Mouse (Mus musculus): Measurements from ENCODE around the gene Rplp2. TPM values are rescaled to one million over a fixed set of nuclear protein-coding genes. Genes with fewer than 3 reads are reported as not detected.

Gene Rplp2
- polyA plus RNA-seq, 1 experiment from 2014 or later, result 1,709 TPM

DNA sequence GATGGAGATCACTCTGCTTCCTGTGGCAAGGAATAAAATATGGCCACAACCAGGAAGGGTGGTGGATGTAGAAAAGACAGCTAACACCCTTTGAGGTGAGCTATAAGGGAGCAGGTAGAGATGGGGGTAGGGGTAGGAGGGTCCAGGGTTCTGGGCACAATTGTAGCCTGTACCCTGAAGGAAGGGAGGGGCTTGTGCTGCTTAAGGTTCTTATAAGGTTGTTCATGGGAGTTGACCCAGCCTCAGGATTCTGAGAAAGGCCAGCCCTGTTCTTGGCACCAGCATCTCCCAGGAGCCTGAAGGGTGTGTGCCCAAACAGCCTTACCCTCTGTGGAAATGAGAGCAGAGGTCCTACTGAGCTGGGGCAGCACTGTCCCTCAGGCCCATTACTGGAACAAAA lies 4.8 kb downstream of the Rplp2 start:
- H3K27me3 ChIP-seq (replicated peaks; ENCODE audit: control insufficient read depth, insufficient read depth, low read length), result no peaks in the 10 kb centered on the region
- peaks cover 38% of the 10 kb centered on the region for H3K36me3 ChIP-seq (ENCODE audit: control insufficient read depth, insufficient read depth, low read length)
- H3K4me3 ChIP-seq (ENCODE audit: low read depth, low read length), result no peak overlapping the region
- no peak for DNase-seq (ENCODE audit: low spot score)
- no peaks in the 10 kb centered on the region for H3K9me3 ChIP-seq (ENCODE audit: control insufficient read depth, low read length)
- peaks cover 15% of the 10 kb centered on the region for H3K4me1 ChIP-seq (replicated peaks; ENCODE audit: control insufficient read depth, insufficient read depth, low read length)
- no peak overlapping the region for H3K27ac ChIP-seq (ENCODE audit: low read depth)
- H3K9ac ChIP-seq (ENCODE audit: low read length), result no peak overlapping the region
- no peak for ATAC-seq (replicated peaks; ENCODE audit: low FRiP score, low TSS enrichment, low read depth)
- H3K4me2 ChIP-seq (ENCODE audit: low read length), result no peak overlapping the region

DNA sequence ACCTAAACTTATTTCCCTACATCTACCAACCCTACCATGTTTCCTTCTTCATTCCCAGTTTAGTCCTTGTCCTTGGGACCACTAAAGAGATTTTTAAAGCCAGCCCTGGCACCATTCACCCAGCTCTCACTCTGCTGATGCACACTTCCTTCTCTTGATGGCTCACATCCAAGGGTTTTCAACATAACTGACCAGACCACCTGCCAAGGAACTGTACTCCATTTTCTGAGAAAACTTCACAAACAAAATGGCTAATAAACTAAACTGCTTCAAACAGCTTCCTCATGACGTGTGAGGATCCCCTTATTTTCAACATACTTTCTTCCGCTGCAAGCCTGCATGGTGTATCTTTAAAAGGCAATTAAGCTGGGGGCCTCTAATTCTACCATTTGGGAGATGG lies 6.5 kb downstream of the Rplp2 start:
- Histone ChIP-seq H3K9me3 (ENCODE audit: control insufficient read depth, low read length) (no peaks in the 10 kb centered on the region), H3K4me2 (ENCODE audit: low read length) (no peak overlapping the region), H3K27ac (ENCODE audit: low read depth) (no peak overlapping the region), H3K27me3 (replicated peaks; ENCODE audit: control insufficient read depth, insufficient read depth, low read length) (no peaks in the 10 kb centered on the region), H3K9ac (ENCODE audit: low read length) (no peak overlapping the region), H3K4me3 (ENCODE audit: low read depth, low read length) (no peak overlapping the region), H3K4me1 (replicated peaks; ENCODE audit: control insufficient read depth, insufficient read depth, low read length) (peaks cover 9% of the 10 kb centered on the region), H3K36me3 (ENCODE audit: control insufficient read depth, insufficient read depth, low read length) (peaks cover 34% of the 10 kb centered on the region)
- no peak for DNase-seq (ENCODE audit: low spot score)
- ATAC-seq (replicated peaks; ENCODE audit: low FRiP score, low TSS enrichment, low read depth), result no peak
- 66% methylated on average over 2 of the region's 2 CpGs for WGBS

DNA sequence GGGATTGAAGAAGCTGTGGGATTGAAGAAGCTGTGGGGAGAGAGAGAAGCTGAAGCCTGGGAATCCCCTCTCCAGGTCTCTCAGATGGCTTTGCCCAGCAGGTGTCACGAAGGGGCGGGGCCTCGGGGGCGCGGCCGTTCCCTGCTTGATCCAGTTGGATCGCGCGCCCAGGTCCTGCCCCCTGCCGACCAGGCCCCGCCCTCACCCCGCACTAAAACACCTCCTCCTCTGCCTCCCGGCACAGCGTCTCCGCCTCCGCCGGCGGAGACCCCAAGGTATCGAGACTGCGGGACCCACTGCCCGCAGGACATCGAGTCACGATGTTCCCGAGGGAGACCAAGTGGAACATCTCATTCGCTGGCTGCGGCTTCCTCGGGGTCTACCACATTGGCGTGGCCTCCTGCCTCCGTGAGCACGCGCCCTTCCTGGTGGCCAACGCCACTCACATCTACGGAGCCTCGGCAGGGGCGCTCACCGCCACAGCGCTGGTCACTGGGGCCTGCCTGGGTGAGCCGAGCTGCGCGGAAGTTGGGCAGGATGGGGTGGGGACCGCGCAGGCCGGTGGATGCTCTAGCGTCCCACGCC lies 7.9 kb downstream of the Rplp2 start, which contains the start of gene Pnpla2:
Pnpla2 (plus strand) TSS at position 232 of the 585 bp plus-strand sequence.
- Histone ChIP-seq H3K27ac (ENCODE audit: low read depth) (peak within 1 kb of the TSS; percentile 36; the same call in 1 of the 2 replicates), H3K9ac (ENCODE audit: low read length) (peak within 1 kb of the TSS; percentile 48), H3K4me3 (ENCODE audit: low read depth, low read length) (peak within 1 kb of the TSS; percentile 51), H3K36me3 (ENCODE audit: control insufficient read depth, insufficient read depth, low read length) (peaks cover 26% of the 10 kb centered on the region), H3K4me1 (replicated peaks; ENCODE audit: control insufficient read depth, insufficient read depth, low read length) (0 out of 2 replicates have a peak, but pooled peaks cover 4% of the 10 kb centered on the region), H3K27me3 (replicated peaks; ENCODE audit: control insufficient read depth, insufficient read depth, low read length) (peaks cover 6% of the 10 kb centered on the region; the same call in 1 of the 2 replicates), H3K9me3 (ENCODE audit: control insufficient read depth, low read length) (no peaks in the 10 kb centered on the region), H3K4me2 (ENCODE audit: low read length) (peak within 1 kb of the TSS; percentile 64)
- DNase-seq (ENCODE audit: low spot score) (peak; percentile 95), ATAC-seq (replicated peaks; ENCODE audit: low FRiP score, low TSS enrichment, low read depth) (peak; percentile 82)
- under 1% methylated on average over 42 of the region's 45 CpGs for WGBS

DNA sequence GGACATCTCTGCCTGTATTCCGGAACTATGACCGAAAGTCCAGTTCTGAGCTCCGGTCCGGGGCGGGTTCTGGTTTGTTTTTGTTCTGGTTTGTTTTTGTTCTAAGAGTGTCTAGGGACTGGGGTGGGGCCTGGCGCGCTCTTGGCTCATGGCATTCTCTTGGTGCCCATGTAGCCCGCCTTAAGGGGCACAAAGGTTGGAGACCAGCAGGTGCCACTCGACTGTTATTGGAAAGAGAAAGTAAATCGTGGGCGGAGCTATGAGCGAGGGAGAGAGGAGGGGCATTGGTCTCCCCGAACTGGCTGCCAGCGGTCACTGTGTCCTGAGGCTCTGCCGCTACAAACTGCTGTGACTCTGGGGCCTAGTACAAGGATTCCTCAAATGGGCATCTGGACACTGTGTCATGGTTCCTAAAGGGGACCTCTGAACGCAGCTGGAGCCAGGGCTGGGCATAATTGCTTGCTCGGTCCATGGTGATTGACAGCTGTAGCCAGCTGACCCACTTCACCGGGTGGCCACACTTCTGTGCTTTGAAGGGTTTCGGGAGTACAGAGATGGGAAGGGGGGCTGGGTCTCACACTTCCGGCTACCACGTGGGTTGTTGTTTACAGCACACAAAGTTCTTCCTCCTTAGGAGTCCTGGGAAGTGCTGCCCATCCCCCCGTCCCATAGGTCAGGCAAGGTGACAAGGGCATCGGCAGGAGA lies 8.6 kb downstream of the Rplp2 start:
- peak overlapping the region; percentile 64 for H3K4me2 ChIP-seq (ENCODE audit: low read length)
- H3K36me3 ChIP-seq (ENCODE audit: control insufficient read depth, insufficient read depth, low read length), result peaks cover 19% of the 10 kb centered on the region
- peak; percentile 85 for DNase-seq (ENCODE audit: low spot score)
- H3K4me1 ChIP-seq (replicated peaks; ENCODE audit: control insufficient read depth, insufficient read depth, low read length), result 0 out of 2 replicates have a peak, but pooled peaks cover 4% of the 10 kb centered on the region
- H3K4me3 ChIP-seq (ENCODE audit: low read depth, low read length), result peak overlapping the region; percentile 51
- peak overlapping the region; percentile 36; the same call in 1 of the 2 replicates for H3K27ac ChIP-seq (ENCODE audit: low read depth)
- peaks cover 13% of the 10 kb centered on the region for H3K27me3 ChIP-seq (replicated peaks; ENCODE audit: control insufficient read depth, insufficient read depth, low read length)
- H3K9ac ChIP-seq (ENCODE audit: low read length), result peak overlapping the region; percentile 48
- peak; percentile 29; the same call in 1 of the 2 replicates for ATAC-seq (replicated peaks; ENCODE audit: low FRiP score, low TSS enrichment, low read depth)
- WGBS, result under 1% methylated on average over 23 of the region's 23 CpGs
- no peaks in the 10 kb centered on the region for H3K9me3 ChIP-seq (ENCODE audit: control insufficient read depth, low read length)

DNA sequence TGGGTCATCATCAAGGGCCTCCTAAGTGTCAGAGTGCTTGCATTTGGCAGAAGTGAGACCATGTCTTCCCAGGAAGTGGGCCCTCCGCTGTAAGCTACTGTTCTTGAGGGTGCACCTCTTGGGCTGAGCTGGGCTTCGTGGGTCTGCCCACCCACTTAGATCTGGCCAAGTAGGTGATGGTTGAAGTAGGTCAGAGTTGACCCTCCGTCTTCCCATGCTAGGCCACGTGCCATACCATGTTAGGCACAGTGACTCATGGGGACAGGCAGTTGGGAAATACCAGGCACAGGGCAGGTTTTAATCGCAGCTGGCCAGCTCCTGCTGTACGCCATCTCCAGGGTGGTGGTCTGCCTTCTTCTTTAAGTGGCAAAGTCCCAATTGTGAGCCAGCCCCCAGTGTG lies 9.6 kb downstream of the Rplp2 start:
- no peak overlapping the region for H3K9ac ChIP-seq (ENCODE audit: low read length)
- no peak overlapping the region for H3K4me2 ChIP-seq (ENCODE audit: low read length)
- peaks cover 23% of the 10 kb centered on the region for H3K27me3 ChIP-seq (replicated peaks; ENCODE audit: control insufficient read depth, insufficient read depth, low read length)
- WGBS, result 85% methylated on average over 6 of the region's 6 CpGs
- ATAC-seq (replicated peaks; ENCODE audit: low FRiP score, low TSS enrichment, low read depth) (no peak), DNase-seq (ENCODE audit: low spot score) (no peak)
- H3K36me3 ChIP-seq (ENCODE audit: control insufficient read depth, insufficient read depth, low read length), result peaks cover 9% of the 10 kb centered on the region; the same call in 1 of the 2 replicates
- H3K27ac ChIP-seq (ENCODE audit: low read depth), result no peak overlapping the region
- no peak overlapping the region for H3K4me3 ChIP-seq (ENCODE audit: low read depth, low read length)
- H3K9me3 ChIP-seq (ENCODE audit: control insufficient read depth, low read length), result no peaks in the 10 kb centered on the region
- H3K4me1 ChIP-seq (replicated peaks; ENCODE audit: control insufficient read depth, insufficient read depth, low read length), result 0 out of 2 replicates have a peak, but pooled peaks cover 4% of the 10 kb centered on the region

DNA sequence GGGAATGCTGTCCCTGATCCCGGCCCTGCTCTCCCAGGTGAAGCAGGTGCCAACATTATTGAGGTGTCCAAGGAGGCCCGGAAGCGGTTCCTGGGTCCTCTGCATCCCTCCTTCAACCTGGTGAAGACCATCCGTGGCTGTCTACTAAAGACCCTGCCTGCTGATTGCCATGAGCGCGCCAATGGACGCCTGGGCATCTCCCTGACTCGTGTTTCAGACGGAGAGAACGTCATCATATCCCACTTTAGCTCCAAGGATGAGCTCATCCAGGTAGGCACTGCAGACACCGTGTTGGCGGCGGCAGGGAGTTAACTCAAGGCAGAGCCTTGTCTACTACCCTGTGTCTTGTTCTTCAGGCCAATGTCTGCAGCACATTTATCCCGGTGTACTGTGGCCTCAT lies 10.1 kb downstream of the Rplp2 start:
- Histone ChIP-seq H3K9me3 (ENCODE audit: control insufficient read depth, low read length) (no peaks in the 10 kb centered on the region), H3K4me3 (ENCODE audit: low read depth, low read length) (no peak overlapping the region), H3K27ac (ENCODE audit: low read depth) (no peak overlapping the region), H3K4me1 (replicated peaks; ENCODE audit: control insufficient read depth, insufficient read depth, low read length) (peaks cover 7% of the 10 kb centered on the region; the same call in 1 of the 2 replicates), H3K36me3 (ENCODE audit: control insufficient read depth, insufficient read depth, low read length) (peaks cover 4% of the 10 kb centered on the region; the same call in 1 of the 2 replicates), H3K9ac (ENCODE audit: low read length) (no peak overlapping the region), H3K4me2 (ENCODE audit: low read length) (no peak overlapping the region), H3K27me3 (replicated peaks; ENCODE audit: control insufficient read depth, insufficient read depth, low read length) (peaks cover 28% of the 10 kb centered on the region)
- WGBS, result 92% methylated on average over 14 of the region's 14 CpGs
- ATAC-seq (replicated peaks; ENCODE audit: low FRiP score, low TSS enrichment, low read depth) (no peak), DNase-seq (ENCODE audit: low spot score) (no peak)

DNA sequence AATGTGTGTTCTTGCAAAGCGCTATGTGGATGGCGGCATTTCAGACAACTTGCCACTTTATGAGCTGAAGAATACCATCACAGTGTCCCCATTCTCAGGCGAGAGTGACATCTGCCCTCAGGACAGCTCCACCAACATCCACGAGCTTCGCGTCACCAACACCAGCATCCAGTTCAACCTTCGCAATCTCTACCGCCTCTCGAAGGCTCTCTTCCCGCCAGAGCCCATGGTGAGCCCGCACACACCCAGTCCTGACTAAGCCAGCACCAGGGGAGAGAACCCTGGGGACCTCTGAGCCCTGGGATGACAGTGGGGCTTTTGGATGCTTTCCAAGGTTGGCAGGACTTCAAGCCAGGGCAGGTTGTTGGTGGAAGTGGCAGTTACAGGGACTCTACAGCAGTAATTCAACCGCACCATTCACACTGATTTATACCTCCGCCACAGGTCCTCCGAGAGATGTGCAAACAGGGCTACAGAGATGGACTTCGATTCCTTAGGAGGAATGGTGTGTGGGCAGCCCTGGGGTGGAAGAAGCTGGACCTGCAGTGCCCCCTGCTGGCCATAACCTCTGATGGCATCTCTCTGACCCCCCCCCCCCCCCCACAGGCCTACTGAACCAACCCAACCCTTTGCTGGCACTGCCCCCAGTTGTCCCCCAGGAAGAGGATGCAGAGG lies 11.0 kb downstream of the Rplp2 start:
- 77% methylated on average over 15 of the region's 15 CpGs for WGBS
- no peak overlapping the region for H3K4me3 ChIP-seq (ENCODE audit: low read depth, low read length)
- H3K27me3 ChIP-seq (replicated peaks; ENCODE audit: control insufficient read depth, insufficient read depth, low read length), result peaks cover 37% of the 10 kb centered on the region

DNA sequence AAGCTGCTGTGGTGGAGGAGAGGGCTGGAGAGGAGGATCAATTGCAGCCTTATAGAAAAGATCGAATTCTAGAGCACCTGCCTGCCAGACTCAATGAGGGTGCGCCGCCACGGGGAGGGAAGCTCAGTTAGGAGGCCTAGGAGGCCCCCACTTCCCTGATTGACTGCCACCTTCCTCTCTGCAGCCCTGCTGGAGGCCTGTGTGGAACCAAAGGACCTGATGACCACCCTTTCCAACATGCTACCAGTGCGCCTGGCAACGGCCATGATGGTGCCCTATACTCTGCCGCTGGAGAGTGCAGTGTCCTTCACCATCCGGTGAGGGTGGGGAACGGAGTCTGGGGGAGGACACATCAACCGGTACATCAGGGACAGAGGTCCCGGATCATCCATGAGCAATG lies 11.5 kb downstream of the Rplp2 start:
- Histone ChIP-seq H3K27me3 (replicated peaks; ENCODE audit: control insufficient read depth, insufficient read depth, low read length) (peaks cover 42% of the 10 kb centered on the region), H3K9ac (ENCODE audit: low read length) (no peak overlapping the region), H3K9me3 (ENCODE audit: control insufficient read depth, low read length) (no peaks in the 10 kb centered on the region), H3K4me3 (ENCODE audit: low read depth, low read length) (no peak overlapping the region), H3K36me3 (ENCODE audit: control insufficient read depth, insufficient read depth, low read length) (0 out of 2 replicates have a peak, but pooled peaks cover 3% of the 10 kb centered on the region), H3K4me2 (ENCODE audit: low read length) (no peak overlapping the region), H3K27ac (ENCODE audit: low read depth) (no peak overlapping the region), H3K4me1 (replicated peaks; ENCODE audit: control insufficient read depth, insufficient read depth, low read length) (peaks cover 7% of the 10 kb centered on the region; the same call in 1 of the 2 replicates)
- ATAC-seq (replicated peaks; ENCODE audit: low FRiP score, low TSS enrichment, low read depth) (no peak), DNase-seq (ENCODE audit: low spot score) (no peak)
- 91% methylated on average over 11 of the region's 11 CpGs for WGBS

More for the DNA sequence above, 11.0 kb downstream of the Rplp2 start:
- H3K9ac ChIP-seq (ENCODE audit: low read length), result no peak overlapping the region
- no peak for ATAC-seq (replicated peaks; ENCODE audit: low FRiP score, low TSS enrichment, low read depth)
- peaks cover 7% of the 10 kb centered on the region; the same call in 1 of the 2 replicates for H3K4me1 ChIP-seq (replicated peaks; ENCODE audit: control insufficient read depth, insufficient read depth, low read length)
- H3K36me3 ChIP-seq (ENCODE audit: control insufficient read depth, insufficient read depth, low read length), result 0 out of 2 replicates have a peak, but pooled peaks cover 3% of the 10 kb centered on the region
- H3K27ac ChIP-seq (ENCODE audit: low read depth), result no peak overlapping the region
- no peak overlapping the region for H3K4me2 ChIP-seq (ENCODE audit: low read length)
- DNase-seq (ENCODE audit: low spot score), result no peak
- H3K9me3 ChIP-seq (ENCODE audit: control insufficient read depth, low read length), result no peaks in the 10 kb centered on the region

Measured in intestine, embryonic 14.5 days (tissue).